Mouse (Mus musculus) ovary, postnatal 14 days (tissue): ENCODE data around the gene Syn3.
"Not testable (repeated sequence)": the region's sequence is repeated elsewhere in the genome, so short reads cannot be mapped to it uniquely, and the experiment has no call there.

Source experiments
- DNase-seq: peaks from one replicate; pipeline ENCODE4 v3.0.0; 2022; ENCODE audit warnings: low spot score

Syn3 gene

GRCm38 (mm10) chr10:86151357-86151756 lies 347.3 kb downstream of the Syn3 start:
- DNase-seq = no peak

- no peak for DNase-seq
Observed at GRCm38 (mm10) chr10:86150076-86150475, 348.6 kb downstream of the Syn3 start.

GRCm38 (mm10) chr10:86149029-86149818 lies 349.5 kb downstream of the Syn3 start:
- no peak for DNase-seq

GRCm38 (mm10) chr10:86139061-86139681 lies 359.5 kb downstream of the Syn3 start:
- no peak for DNase-seq

- DNase-seq = no peak
Observed at GRCm38 (mm10) chr10:86137589-86138173, 361.0 kb downstream of the Syn3 start.

- DNase-seq = no peak
Observed at GRCm38 (mm10) chr10:86137106-86137505, 361.6 kb downstream of the Syn3 start.

- DNase-seq = no peak
Observed at GRCm38 (mm10) chr10:86136249-86136648, 362.4 kb downstream of the Syn3 start.

GRCm38 (mm10) chr10:86134848-86135247 lies 363.8 kb downstream of the Syn3 start:
- DNase-seq = no peak

- DNase-seq = no peak
Observed at GRCm38 (mm10) chr10:86134336-86134735, 364.4 kb downstream of the Syn3 start.

GRCm38 (mm10) chr10:86132420-86132956 lies 366.2 kb downstream of the Syn3 start:
- DNase-seq = no peak

GRCm38 (mm10) chr10:86129046-86129445 lies 369.6 kb downstream of the Syn3 start:
- DNase-seq = no peak

GRCm38 (mm10) chr10:86126478-86126877 lies 372.2 kb downstream of the Syn3 start:
- DNase-seq = no peak

- no peak for DNase-seq
Observed at GRCm38 (mm10) chr10:86125421-86125820, 373.3 kb downstream of the Syn3 start.

- no peak for DNase-seq
Observed at GRCm38 (mm10) chr10:86124115-86124514, 374.6 kb downstream of the Syn3 start.

GRCm38 (mm10) chr10:86123224-86123623 lies 375.5 kb downstream of the Syn3 start:
- DNase-seq = no peak

GRCm38 (mm10) chr10:86122456-86122855 lies 376.2 kb downstream of the Syn3 start:
- DNase-seq = not testable (repeated sequence)

- no peak for DNase-seq
Observed at GRCm38 (mm10) chr10:86116268-86116667, 382.4 kb downstream of the Syn3 start.

GRCm38 (mm10) chr10:86114431-86114848 lies 384.3 kb downstream of the Syn3 start:
- DNase-seq = no peak

GRCm38 (mm10) chr10:86108797-86109196 lies 389.9 kb downstream of the Syn3 start:
- no peak for DNase-seq

- DNase-seq = no peak
Observed at GRCm38 (mm10) chr10:86107681-86108080, 391.0 kb downstream of the Syn3 start.

- DNase-seq = no peak
Observed at GRCm38 (mm10) chr10:86103976-86104375, 394.7 kb downstream of the Syn3 start.

- DNase-seq = no peak
Observed at GRCm38 (mm10) chr10:86100281-86100851, 398.3 kb downstream of the Syn3 start.

GRCm38 (mm10) chr10:86098363-86098762 lies 400.3 kb downstream of the Syn3 start:
- DNase-seq = no peak
